Mouse (Mus musculus) T-helper 2 cell (primary cell): ENCODE results near the gene Uck1.

Source experiments
- in situ Hi-C: fragments of 300-600 bp; cut with MboI, MseI; formaldehyde crosslinking; loops from one replicate; pipeline ENCODE4 v1.15.1; 2025; ENCODE audit warnings: high pct_unique_total_duplicates

Uck1 gene

DNA sequence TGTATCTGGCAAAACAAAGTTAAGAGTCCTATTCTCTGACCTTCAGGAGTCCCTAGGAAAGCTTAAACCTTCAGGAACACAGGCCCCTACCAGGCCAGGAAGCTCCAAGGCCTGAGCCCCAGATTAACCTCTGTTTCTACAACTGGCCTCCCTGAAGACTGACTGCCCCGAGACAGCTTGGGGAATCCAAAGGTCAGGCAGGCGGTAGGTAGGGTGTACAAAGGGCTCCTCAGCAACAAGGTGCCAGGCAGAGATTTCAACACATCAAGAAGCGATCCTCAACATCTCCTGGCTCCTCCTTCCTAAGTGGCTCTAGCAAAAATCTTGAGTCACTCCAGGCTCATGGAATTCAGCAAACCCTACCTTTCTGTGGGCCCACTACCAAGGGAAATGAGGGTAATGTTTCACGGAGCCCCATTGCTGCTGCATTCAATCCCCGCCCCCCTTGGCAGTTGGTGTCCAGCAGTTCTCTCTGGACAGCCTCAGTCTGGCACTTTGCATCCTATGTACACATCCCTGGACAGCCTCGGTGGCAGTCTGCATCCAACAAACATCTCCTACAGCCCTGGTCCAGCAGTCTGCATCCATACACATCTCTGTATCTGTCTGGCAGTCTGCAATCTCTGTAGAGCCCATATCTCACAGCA lies 949 bp downstream of the Uck1 start:
- in situ Hi-C loops: no loop called here

- in situ Hi-C loops: no loop called here
These were observed 3.7 kb downstream of the Uck1 start for GRCm38 (mm10) chr2:32256273-32256672.

DNA sequence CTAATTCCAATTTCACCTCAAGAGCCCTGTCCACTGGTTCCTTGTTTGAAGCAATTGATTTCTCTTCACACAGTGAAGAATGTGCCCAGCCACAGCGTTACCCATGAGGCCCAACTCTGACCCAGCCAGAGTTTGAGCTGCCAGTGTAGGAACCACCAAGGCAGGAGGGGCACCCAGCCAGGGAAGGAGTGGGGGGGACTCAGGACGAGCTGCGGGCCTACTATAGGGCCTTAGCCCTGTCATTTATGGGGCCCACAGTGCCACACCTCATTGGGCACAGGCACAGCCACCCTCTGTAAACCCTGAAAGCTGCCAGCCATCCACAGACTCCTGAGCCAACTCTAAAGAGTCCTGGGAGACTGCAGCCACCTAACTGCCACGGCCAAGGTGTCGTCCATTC lies 5.4 kb downstream of the Uck1 start:
- in situ Hi-C loops: no loop called here

DNA sequence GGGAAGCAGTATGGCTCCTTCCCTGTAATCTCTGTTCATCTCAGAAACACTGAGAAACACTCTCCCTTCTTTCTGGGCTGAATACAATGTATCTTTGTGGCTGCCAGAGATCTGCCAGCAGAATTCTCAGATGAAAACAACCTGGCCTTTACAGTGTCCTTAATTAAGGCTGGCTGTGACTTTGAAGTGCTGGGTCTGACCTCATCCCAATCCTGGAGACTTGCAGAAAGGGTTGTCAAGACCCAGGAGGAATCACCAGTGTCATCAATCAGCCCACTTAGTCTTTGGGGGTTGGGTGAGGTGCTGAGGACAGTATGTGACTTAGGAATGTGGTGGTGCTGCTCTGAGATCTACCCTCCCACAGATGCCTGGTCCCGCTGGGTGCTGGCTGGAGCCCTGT lies 6.6 kb downstream of the Uck1 start:
- in situ Hi-C loops: no loop called here

GRCm38 (mm10) chr2:32252658-32253057 lies 7.3 kb downstream of the Uck1 start:
- in situ Hi-C loops: no loop called here

GRCm38 (mm10) chr2:32251791-32252527 lies 8.0 kb downstream of the Uck1 start:
- in situ Hi-C loops: no loop called here

GRCm38 (mm10) chr2:32248377-32249361 lies 11.3 kb downstream of the Uck1 start:
- in situ Hi-C loops: no loop called here

DNA sequence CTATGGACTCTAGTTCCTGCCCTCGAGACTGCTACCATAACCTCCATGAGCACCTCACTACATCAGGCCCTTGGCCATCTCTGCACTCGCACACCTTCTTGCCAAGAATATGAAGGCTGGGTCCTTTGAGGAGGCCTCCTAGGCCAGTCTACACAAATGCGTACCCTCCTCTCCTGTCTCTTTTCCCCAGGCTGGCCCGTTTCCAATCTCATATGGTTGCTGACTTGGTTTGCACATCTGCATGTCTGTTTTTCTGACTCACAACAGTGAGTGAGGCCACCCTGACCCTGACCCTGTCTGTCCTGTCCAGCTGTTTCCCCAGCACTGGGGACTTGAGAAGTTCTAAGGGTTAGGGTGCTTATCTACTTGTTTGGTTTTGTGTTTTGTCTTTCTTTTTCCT lies 13.2 kb downstream of the Uck1 start:
- in situ Hi-C loops: no loop called here

GRCm38 (mm10) chr2:32242986-32243385 lies 17.0 kb downstream of the Uck1 start:
- in situ Hi-C loops: no loop called here

- in situ Hi-C loops: no loop called here
These were observed 19.4 kb downstream of the Uck1 start for GRCm38 (mm10) chr2:32240591-32240990.

DNA sequence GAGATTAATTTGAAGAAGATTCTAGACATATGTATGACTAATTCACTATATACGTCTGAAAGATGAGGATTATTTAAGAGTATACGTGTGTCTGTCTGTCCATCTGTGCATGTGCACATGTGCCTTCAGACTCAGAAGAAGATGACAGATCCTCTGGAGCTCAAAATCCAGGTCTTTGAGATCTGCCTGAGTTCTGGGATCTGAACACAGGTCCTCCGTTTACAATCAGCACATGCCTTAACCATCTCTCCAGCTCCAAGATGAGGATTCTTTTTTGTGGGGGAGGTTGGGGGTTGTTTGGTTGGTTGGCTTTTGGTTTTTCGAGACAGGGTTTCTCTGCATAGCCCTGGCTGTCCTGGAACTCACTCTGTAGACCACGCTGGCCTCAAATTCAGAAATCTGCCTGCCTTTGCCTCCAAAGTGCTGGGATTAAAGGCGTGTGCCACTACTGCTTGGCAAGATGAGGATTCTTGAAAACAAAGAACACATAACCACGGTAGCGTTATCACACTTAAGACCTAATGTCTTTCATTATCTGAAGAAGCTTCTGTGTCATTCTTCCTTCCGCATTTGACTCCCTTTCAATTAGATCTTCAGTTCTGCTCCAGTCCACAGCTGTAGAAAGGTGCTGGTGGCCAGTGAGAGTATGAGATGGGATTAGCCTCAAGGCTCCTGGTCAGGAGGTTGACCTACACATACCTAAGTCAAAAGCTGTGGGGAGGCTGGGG lies 21.1 kb downstream of the Uck1 start:
- in situ Hi-C loops: no loop called here

- in situ Hi-C loops: no loop called here
These were observed 22.4 kb downstream of the Uck1 start for GRCm38 (mm10) chr2:32237571-32237970.

DNA sequence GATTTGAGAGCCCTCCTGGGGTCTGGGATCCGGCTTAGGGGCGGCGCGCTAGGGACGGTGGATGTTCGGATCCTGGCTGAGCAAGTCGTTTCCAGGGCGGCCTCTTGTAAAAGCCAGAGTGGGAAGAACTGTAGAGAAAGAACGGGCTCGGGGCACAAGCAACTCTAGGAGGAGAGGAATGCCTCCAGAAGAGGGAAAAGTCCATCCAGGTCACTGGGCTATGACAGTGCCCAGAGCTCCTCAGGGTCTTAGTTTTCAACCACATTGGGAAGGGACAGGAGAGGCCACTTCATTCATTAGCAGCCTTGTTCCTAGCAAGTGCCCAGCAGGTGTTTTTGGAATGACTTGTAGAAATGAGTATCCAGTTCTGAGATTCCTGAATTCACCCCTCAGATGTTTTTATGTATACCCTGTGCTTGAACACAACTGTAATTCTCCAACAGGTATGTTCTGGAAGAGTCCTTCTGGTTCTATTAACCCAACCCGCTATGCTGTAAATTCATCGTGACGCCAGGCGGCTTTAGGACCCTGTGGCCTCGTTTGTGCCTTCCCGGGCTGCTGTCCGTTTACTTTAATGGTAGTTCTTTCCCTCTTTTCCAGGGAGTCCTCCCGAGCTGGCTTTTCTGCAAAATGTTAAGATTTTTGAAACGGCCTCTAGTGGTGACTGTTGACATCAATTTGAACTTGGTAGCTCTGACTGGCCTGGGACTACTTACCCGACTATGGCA lies 23.0 kb downstream of the Uck1 start:
- in situ Hi-C loops: no loop called here

DNA sequence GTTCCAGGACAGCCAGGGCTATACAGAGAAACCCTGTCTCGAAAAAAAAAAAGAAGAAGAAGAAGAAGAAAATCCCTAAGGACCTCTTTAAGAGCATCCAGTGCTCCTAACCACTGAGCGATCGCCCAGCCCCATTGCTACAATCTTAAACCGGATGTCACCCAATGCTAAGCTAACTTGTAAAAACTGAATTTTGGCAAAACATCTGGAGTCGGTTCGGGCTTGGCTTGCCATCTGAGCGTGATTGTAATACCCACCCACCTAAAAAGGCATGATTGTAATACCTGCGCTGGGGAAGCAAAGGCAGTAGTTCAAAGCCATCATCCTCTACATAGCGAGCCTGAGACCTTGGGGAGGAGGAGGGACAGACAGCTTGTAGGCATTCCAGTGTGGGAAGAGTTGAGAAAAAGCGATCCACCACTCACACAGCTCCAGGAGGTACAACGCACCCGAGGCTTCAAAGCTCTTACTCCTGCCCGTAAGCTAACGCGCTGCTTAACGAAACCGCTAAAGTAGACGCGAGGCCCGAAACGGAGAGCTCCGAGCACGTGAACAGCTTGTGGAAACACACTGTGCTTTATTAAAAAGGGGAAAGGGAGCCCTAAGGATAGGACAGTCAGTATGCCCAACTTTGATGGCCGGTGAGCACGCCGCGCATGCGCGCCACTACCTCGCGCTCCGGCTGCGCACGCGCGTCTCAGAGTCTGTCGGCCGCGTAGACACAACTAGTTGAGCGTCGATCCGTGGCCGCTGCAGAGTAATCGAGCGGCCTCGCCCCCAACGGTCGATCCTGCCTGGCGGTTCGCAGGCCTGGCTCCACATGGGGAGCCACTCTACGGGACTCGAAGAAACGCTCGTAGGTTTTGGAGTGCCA lies 23.8 kb downstream of the Uck1 start, which contains the start of gene Pomt1:
Pomt1 (plus strand) TSS at position 705 of the 874 bp plus-strand sequence.
- in situ Hi-C loops: no loop called here

- in situ Hi-C loops: no loop called here
These were observed 24.5 kb downstream of the Uck1 start for GRCm38 (mm10) chr2:32235433-32235832.

GRCm38 (mm10) chr2:32222057-32222456 lies 37.9 kb downstream of the Uck1 start:
- in situ Hi-C loops: no loop called here

DNA sequence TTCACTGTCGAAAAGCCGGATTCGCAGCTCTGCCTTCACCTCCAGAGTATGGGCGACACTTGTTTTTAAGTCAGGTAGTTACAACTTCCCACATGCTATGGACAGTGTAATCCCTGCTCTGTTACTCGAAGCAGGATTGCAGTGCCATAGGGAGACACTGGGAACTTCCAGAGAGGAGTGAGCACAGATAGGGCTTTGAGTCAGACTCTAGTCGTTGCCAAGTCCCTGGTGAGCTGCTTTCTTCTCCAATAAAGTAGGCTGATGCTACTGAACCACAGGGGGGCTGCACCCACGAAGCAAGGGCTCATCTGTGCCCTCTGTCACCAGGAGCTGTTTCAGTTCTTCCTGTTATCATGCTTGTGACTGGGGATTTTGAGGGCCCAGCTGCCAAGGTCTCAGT lies 38.4 kb downstream of the Uck1 start:
- in situ Hi-C loops: no loop called here

DNA sequence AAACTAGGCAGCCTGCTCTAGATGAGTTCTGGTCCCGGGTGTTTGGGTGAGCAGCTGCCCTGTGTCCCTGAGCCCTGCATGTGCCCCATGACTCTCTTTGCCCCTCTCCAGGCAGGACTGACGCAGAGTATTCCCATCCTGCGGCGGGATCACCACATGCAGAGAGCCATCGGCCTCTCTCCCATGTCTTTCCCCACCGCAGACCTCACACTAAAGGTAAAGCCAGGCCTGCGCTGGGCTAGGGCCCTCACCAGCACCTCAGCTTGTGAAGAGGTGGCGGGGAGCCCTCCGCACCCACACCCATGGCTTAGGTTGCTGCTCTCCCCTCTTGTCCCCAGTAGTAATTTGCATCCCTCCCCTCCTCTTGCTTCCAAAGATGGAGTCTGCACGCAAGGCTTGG lies 39.0 kb downstream of the Uck1 start:
- in situ Hi-C loops: no loop called here

DNA sequence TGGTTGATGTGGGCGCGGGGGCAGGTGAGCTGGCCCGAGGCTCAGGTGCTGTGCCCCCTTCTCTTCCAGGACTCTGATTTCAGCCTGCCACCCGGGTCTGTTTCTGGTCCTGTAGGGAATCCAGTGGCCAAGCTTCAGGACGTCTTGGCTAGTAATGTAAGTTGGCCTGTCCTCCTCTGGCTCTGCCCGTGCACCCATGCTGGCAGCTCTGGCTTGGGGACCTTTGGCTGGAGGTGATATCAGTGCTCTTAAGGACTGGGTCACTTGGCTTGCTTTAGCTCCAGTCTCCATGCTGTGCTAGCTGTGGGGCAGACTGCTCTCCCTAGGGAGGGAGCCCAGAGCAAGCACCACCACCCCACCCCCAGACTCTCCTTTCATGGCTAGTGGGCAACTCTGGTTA lies 39.9 kb downstream of the Uck1 start:
- in situ Hi-C loops: no loop called here

DNA sequence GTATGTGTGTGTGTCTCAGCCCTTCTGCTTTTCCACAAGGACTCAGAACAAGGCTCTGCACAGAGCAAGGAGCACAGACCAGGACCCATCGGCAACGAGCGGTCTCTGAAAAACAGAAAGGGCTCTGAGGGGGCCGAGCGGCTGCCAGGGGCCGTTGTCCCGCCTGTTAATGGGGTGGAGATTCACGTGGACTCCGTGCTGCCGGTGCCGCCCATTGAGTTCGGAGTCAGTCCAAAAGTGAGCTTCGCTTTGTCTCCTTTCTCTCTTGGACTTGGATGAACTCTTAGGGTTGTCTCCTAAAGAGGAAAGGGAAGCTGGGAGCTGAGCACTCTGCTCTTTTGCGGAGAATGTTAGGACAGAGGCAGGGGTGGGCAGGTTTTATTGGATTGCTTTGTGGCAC lies 40.5 kb downstream of the Uck1 start:
- in situ Hi-C loops: loop anchor here (10.0 kb wide), 1 partner anchor 895 kb away; no protein-coding TSS in a partner anchor
